Mouse (Mus musculus): ENCODE measurements at regions not wholly inside any gene's neighbourhood (a gene's known extent, or its start where the extent isn't known, plus 50 kb on each side); places are given as distances from the start of the nearest gene placed in this dataset.

- TF ChIP-seq POLR2A (IDR thresholded peaks at IDR 0.05; ENCODE audit: low read depth, low read length) (no peak), CTCF (IDR thresholded peaks at IDR 0.05; ENCODE audit: extremely low read depth, insufficient read depth, insufficient read length, insufficient replicate concordance) (no peak)
These were observed 50.2 kb upstream of the Arntl start for GRCm38 (mm10) chr7:113156861-113157747.

Measured in spleen, adult 2 months (tissue).